Mouse (Mus musculus) ES-Bruce4 (cell line): Measurements from ENCODE around the gene Gm45618. TPM values are rescaled to one million over a fixed set of nuclear protein-coding genes. Genes with fewer than 3 reads are reported as not detected.
A peak's percentile ranks its signal among the peaks of the same experiment; 100 is the strongest.

Experiments used
- H3K27ac ChIP-seq: 2 replicates; pipeline ENCODE4 v1.5.1; 2012; ENCODE audit warnings: low read length, inconsistent platforms; ENCODE audit not compliant: insufficient read depth
- H3K27me3 ChIP-seq: 2 replicates; pipeline ENCODE4 v1.6.1; 2012; ENCODE audit warnings: mild to moderate bottlenecking, low read length, inconsistent platforms; ENCODE audit not compliant: control insufficient read depth, poor library complexity, insufficient read depth, severe bottlenecking
- H3K36me3 ChIP-seq: 2 replicates; pipeline ENCODE4 v1.6.1; 2012; ENCODE audit warnings: inconsistent platforms, mild to moderate bottlenecking, low read length, moderate library complexity; ENCODE audit not compliant: control insufficient read depth, poor library complexity, insufficient read depth, severe bottlenecking
- H3K4me1 ChIP-seq: one replicate; pipeline ENCODE4 v1.8.1; 2011; ENCODE audit warnings: low read length; ENCODE audit not compliant: control insufficient read depth, insufficient read depth
- H3K4me3 ChIP-seq: 2 replicates; pipeline ENCODE4 v1.5.1; 2011; ENCODE audit warnings: low read depth, mild to moderate bottlenecking, low read length
- H3K9ac ChIP-seq: 2 replicates; pipeline ENCODE4 v1.6.1; 2012; ENCODE audit warnings: low read depth, mild to moderate bottlenecking, inconsistent platforms; ENCODE audit not compliant: poor library complexity, severe bottlenecking
- H3K9me3 ChIP-seq: replicated peaks from 2 replicates; pipeline ENCODE4 v1.6.1; 2012; ENCODE audit warnings: mild to moderate bottlenecking, low read length, inconsistent platforms; ENCODE audit not compliant: control insufficient read depth, poor library complexity, insufficient read depth, severe bottlenecking
- CTCF ChIP-seq: IDR thresholded peaks from one replicate; pipeline ENCODE4 v1.8.1; 2011; ENCODE audit warnings: low read depth, low read length
- EP300 ChIP-seq: IDR thresholded peaks from 2 replicates; pipeline ENCODE4 v1.6.1; 2011; ENCODE audit warnings: low read depth, low read length; ENCODE audit not compliant: insufficient read depth
- POLR2A ChIP-seq: IDR thresholded peaks from one replicate; pipeline ENCODE4 v1.8.1; 2011; ENCODE audit warnings: low read length; ENCODE audit not compliant: insufficient read depth
- polyA plus RNA-seq: library from polyadenylated mRNA; stranded (reverse); fragments of >200 nt; gene quantifications from 2 replicates; pipeline ENCODE4 v1.2.4, GENCODE M21; 2011; ENCODE audit warnings: low read depth; ENCODE audit not compliant: missing spikeins, insufficient read depth, insufficient read length

The Gm45618 gene
- polyA plus RNA-seq, 1 experiment: not detected

- TF ChIP-seq POLR2A (no peak), EP300 (no peak), CTCF (peak; percentile 51)
- H3K27me3 ChIP-seq: no peaks in the 10 kb centered on the region
Measured at GRCm38 (mm10) chr7:142134206-142134995, 13.9 kb upstream of the Gm45618 start.

GRCm38 (mm10) chr7:142128843-142129242 lies 8.3 kb upstream of the Gm45618 start:
- H3K36me3 ChIP-seq: no peaks in the 10 kb centered on the region
- no peaks in the 10 kb centered on the region for H3K4me1 ChIP-seq
- H3K9me3 ChIP-seq: no peaks in the 10 kb centered on the region
- H3K27ac ChIP-seq: no peak overlapping the region
- no peak overlapping the region for H3K9ac ChIP-seq
- no peaks in the 10 kb centered on the region for H3K27me3 ChIP-seq
- TF ChIP-seq EP300 (no peak), POLR2A (no peak), CTCF (no peak)
- no peak overlapping the region for H3K4me3 ChIP-seq

More at GRCm38 (mm10) chr7:142134206-142134995, 13.9 kb upstream of the Gm45618 start:
- Histone ChIP-seq H3K9me3 (no peaks in the 10 kb centered on the region), H3K4me1 (no peaks in the 10 kb centered on the region), H3K27ac (no peak overlapping the region), H3K36me3 (no peaks in the 10 kb centered on the region), H3K4me3 (no peak overlapping the region), H3K9ac (no peak overlapping the region)

- Histone ChIP-seq H3K9ac (no peak overlapping the region), H3K4me1 (no peaks in the 10 kb centered on the region)
- TF ChIP-seq POLR2A (no peak), CTCF (peak; percentile 63)
Measured at GRCm38 (mm10) chr7:142119632-142120031, 897 bp downstream of the Gm45618 start.

GRCm38 (mm10) chr7:142104747-142105146 lies 15.8 kb downstream of the Gm45618 start:
- no peaks in the 10 kb centered on the region for H3K4me1 ChIP-seq
- no peak overlapping the region for H3K27ac ChIP-seq
- H3K27me3 ChIP-seq: no peaks in the 10 kb centered on the region
- no peaks in the 10 kb centered on the region for H3K9me3 ChIP-seq
- no peak overlapping the region for H3K4me3 ChIP-seq
- no peak for TF ChIP-seq CTCF
- no peak for TF ChIP-seq EP300
- no peak for TF ChIP-seq POLR2A
- no peaks in the 10 kb centered on the region for H3K36me3 ChIP-seq
- H3K9ac ChIP-seq: no peak overlapping the region

More at GRCm38 (mm10) chr7:142119632-142120031, 897 bp downstream of the Gm45618 start:
- Histone ChIP-seq H3K36me3 (no peaks in the 10 kb centered on the region), H3K9me3 (no peaks in the 10 kb centered on the region), H3K4me3 (no peak overlapping the region), H3K27me3 (no peaks in the 10 kb centered on the region), H3K27ac (no peak overlapping the region)

- Histone ChIP-seq H3K9ac (no peak overlapping the region), H3K4me1 (no peaks in the 10 kb centered on the region), H3K4me3 (no peak overlapping the region), H3K27me3 (0 out of 2 replicates have a peak, but pooled peaks cover 3% of the 10 kb centered on the region), H3K36me3 (no peaks in the 10 kb centered on the region), H3K27ac (no peak overlapping the region), H3K9me3 (no peaks in the 10 kb centered on the region)
- TF ChIP-seq POLR2A (no peak), EP300 (no peak), CTCF (peak; percentile 94)
Measured at GRCm38 (mm10) chr7:142097776-142098175, 22.8 kb downstream of the Gm45618 start.

GRCm38 (mm10) chr7:142096701-142097100 lies 23.8 kb downstream of the Gm45618 start:
- TF ChIP-seq CTCF (no peak), EP300 (no peak), POLR2A (no peak)
- Histone ChIP-seq H3K9me3 (no peaks in the 10 kb centered on the region), H3K4me3 (no peak overlapping the region), H3K27me3 (0 out of 2 replicates have a peak, but pooled peaks cover 3% of the 10 kb centered on the region), H3K4me1 (no peaks in the 10 kb centered on the region), H3K9ac (no peak overlapping the region), H3K36me3 (no peaks in the 10 kb centered on the region), H3K27ac (no peak overlapping the region)
